Mouse (Mus musculus) stomach, postnatal 0 days (tissue): ENCODE measurements at regions not wholly inside any gene's neighbourhood (a gene's known extent, or its start where the extent isn't known, plus 50 kb on each side); places are given as distances from the start of the nearest gene placed in this dataset.

ENCODE experiments used
- CTCF ChIP-seq: IDR thresholded peaks from 2 replicates; pipeline ENCODE4 v1.5.1; 2016; ENCODE audit warnings: antibody characterized with exemption, low read depth, mild to moderate bottlenecking, moderate library complexity
- EP300 ChIP-seq: optimal IDR thresholded peaks from 2 replicates; pipeline ENCODE3; 2016; ENCODE audit warnings: antibody characterized with exemption

DNA sequence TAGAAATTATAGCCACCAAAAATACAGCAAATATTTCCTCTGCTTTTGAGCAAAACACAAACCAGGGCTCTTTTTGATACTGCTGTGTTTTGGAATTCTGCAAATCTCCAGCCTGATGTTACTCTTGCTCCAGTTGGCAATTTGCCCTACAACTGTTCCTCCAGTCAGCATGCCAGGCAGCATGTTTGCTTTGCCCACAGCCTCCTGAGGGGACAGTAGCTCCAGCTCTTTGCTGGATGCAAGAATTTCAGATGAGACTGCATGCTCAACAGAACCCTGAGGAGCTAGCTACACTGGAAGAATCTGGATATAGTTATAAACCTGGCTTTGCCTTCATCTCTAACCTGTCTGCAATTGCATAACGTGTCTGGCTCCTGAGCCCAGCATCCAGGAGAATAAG, 141.7 kb downstream of the Fam76b start:
- no peak for TF ChIP-seq EP300
- no peak for TF ChIP-seq CTCF
